Mouse (Mus musculus) erythroblast, embryonic 14.5 days (primary cell): Measurements from ENCODE around the gene Egfem1.

Experiments used
- GATA1 ChIP-seq: IDR thresholded peaks from 2 replicates; pipeline ENCODE4 v1.6.1; 2012; ENCODE audit warnings: low read length, inconsistent platforms, mixed read lengths
- TAL1 ChIP-seq: IDR thresholded peaks from 3 replicates; pipeline ENCODE4 v1.6.1; 2012; ENCODE audit warnings: low read length, inconsistent platforms, mixed read lengths

DNA sequence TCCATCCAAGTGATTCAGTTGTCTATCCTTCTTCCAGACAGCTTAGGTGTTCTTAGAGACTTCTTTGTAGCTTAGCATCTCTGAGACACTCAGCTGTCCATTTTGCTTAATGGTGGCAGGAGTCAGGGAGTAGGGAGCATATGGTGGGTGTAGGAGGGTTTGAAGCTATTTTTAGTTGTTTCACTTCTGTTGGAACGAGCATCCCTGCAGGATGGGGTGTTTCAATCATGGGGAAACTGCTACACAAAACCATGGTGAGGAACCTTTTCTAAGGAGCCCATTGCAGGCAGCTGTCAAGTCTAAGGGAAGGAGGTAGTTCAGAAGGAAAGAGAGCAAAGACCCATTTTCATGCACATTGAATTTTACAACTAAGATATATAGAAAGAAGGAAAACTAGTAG lies 458.1 kb downstream of the Egfem1 start:
- no peak for TF ChIP-seq GATA1
- no peak for TF ChIP-seq TAL1
